Mouse (Mus musculus) megakaryocyte, embryonic 14.5 days (primary cell): ENCODE measurements at regions not wholly inside any gene's neighbourhood (a gene's known extent, or its start where the extent isn't known, plus 50 kb on each side); places are given as distances from the start of the nearest gene placed in this dataset.

Source experiments
- FLI1 ChIP-seq: IDR thresholded peaks from 2 replicates; pipeline ENCODE4 v1.6.1; 2012; ENCODE audit warnings: low read length, inconsistent platforms, mixed read lengths
- GATA1 ChIP-seq: IDR thresholded peaks from 3 replicates; pipeline ENCODE4 v1.6.1; 2012; ENCODE audit warnings: mixed read lengths, low read length, inconsistent platforms, borderline replicate concordance

DNA sequence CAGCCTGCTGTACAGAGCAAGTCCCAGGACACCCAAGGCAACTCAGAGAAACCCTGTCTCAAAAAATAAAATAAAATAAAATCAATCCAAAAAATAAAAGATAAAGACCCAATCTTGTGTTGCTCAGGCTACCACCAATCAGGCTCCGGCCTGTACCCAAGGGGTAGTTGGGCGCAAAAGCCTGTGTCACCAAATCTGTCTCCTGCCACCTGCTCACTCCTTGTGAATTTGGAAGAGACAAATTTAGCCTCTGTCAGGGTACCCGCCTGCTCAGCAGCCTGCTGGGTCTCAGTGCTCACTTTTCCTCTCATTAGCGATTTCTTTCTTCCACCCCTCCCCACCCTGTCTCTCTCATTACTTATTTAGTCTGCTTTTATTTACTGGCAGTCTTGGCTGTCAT is 54.6 kb downstream of the Sox4 start:
- no peak for TF ChIP-seq GATA1
- no peak for TF ChIP-seq FLI1
